In genomic region chr4:131145507-131145906, GRCm38 (mm10) we compare ENCODE assay signal across 14 mouse cellular contexts.
A peak's percentile ranks its signal among the peaks of the same experiment; 100 is the strongest.
DNase-seq lines count a peak whose midpoint lies in the region; ATAC-seq and TF ChIP-seq lines count a peak whose summit lies in the region.
"Had no signal": no experiment of that assay in that cellular context is flagged by ENCODE, and none has a peak within 500 bp of the region (broad histone marks: within the 10 kb centered on the region; RNA-seq: fewer than 3 reads in every experiment).

No protein-coding gene starts in this region.

- TF ChIP-seq POLR2A in bone marrow macrophage, adult 2 months (IDR thresholded peaks at IDR 0.05; ENCODE audit: borderline replicate concordance, low read depth, low read length), result no peak

- no peak for TF ChIP-seq EP300 in liver, postnatal 0 days (IDR thresholded peaks at IDR 0.05; ENCODE audit: low read depth)

- H3K4me3 ChIP-seq in gastrocnemius, adult 2 months, result no peak overlapping the region
- H3K4me3 ChIP-seq in liver, postnatal 0 days (ENCODE audit: low read depth, low read length), result no peak overlapping the region
- no peak overlapping the region for H3K4me3 ChIP-seq in liver, embryonic 11.5 days (ENCODE audit: low read depth, low read length)
- no peak overlapping the region for H3K4me3 ChIP-seq in bone marrow macrophage, adult 2 months (ENCODE audit: insufficient read depth, low read length)
- H3K4me3 ChIP-seq: embryonic facial prominence, embryonic 12.5 days; forebrain, embryonic 13.5 days; heart, embryonic 15.5 days had no signal

- no peak overlapping the region for H3K4me2 ChIP-seq in liver, postnatal 0 days (ENCODE audit: low read depth, low read length)
- H3K4me2 ChIP-seq in liver, embryonic 11.5 days, result no peak overlapping the region
- H3K4me2 ChIP-seq: embryonic facial prominence, embryonic 12.5 days; forebrain, embryonic 13.5 days; heart, embryonic 15.5 days had no signal

- no peak for DNase-seq in gastrocnemius, adult 2 months
- no peak for DNase-seq in gastrocnemius, postnatal 14 days
- no peak for DNase-seq in liver, postnatal 0 days
- no peak for DNase-seq in liver, embryonic 11.5 days (ENCODE audit: low spot score)
- peak; percentile 23 to 32 for DNase-seq in B cell, adult 2 months
- DNase-seq in right cerebral cortex, postnatal 36 days (ENCODE audit: low spot score in 2 of 2), result no peak
- DNase-seq in left cerebral cortex, adult 9 months (ENCODE audit: low spot score in 2 of 2), result no peak
- DNase-seq: cerebellum, postnatal 14 days; gastrocnemius, postnatal 10 days; lung, postnatal 14 days had no signal

- no peak for ATAC-seq in liver, postnatal 0 days
- no peak for ATAC-seq in liver, embryonic 11.5 days (replicated peaks; ENCODE audit: low FRiP score)
- ATAC-seq: forebrain, embryonic 13.5 days had no signal

- no peaks in the 10 kb centered on the region for H3K4me1 ChIP-seq in liver, postnatal 0 days (ENCODE audit: insufficient read depth)
- H3K4me1 ChIP-seq in liver, embryonic 11.5 days (replicated peaks; ENCODE audit: control insufficient read depth, insufficient read depth, low read length), result no peaks in the 10 kb centered on the region
- no peaks in the 10 kb centered on the region for H3K4me1 ChIP-seq in bone marrow macrophage, adult 2 months (ENCODE audit: control insufficient read depth, insufficient read depth, low read length)
- H3K4me1 ChIP-seq: embryonic facial prominence, embryonic 12.5 days; heart, embryonic 15.5 days had no signal

- H3K36me3 ChIP-seq in liver, postnatal 0 days (replicated peaks; ENCODE audit: insufficient read depth, low read length), result no peaks in the 10 kb centered on the region
- no peaks in the 10 kb centered on the region for H3K36me3 ChIP-seq in liver, embryonic 11.5 days (ENCODE audit: control insufficient read depth, insufficient read depth, low read length)
- H3K36me3 ChIP-seq: embryonic facial prominence, embryonic 12.5 days; heart, embryonic 15.5 days had no signal

- no peak overlapping the region for H3K9ac ChIP-seq in liver, postnatal 0 days (replicated peaks)
- no peak overlapping the region for H3K9ac ChIP-seq in liver, embryonic 11.5 days (ENCODE audit: low read depth, low read length)
- H3K9ac ChIP-seq: embryonic facial prominence, embryonic 12.5 days; forebrain, embryonic 13.5 days; heart, embryonic 15.5 days had no signal

- TF ChIP-seq CTCF in gastrocnemius, adult 2 months (IDR thresholded peaks at IDR 0.05), result peak; percentile 41
- peak; percentile 65 for TF ChIP-seq CTCF in liver, postnatal 0 days (IDR thresholded peaks at IDR 0.05; ENCODE audit: low read depth)
- TF ChIP-seq CTCF in bone marrow macrophage, adult 2 months (IDR thresholded peaks at IDR 0.05; ENCODE audit: low read depth, low read length), result peak; percentile 51

- no peaks in the 10 kb centered on the region for H3K27me3 ChIP-seq in liver, postnatal 0 days (ENCODE audit: insufficient read depth, low read length)
- no peaks in the 10 kb centered on the region for H3K27me3 ChIP-seq in liver, embryonic 11.5 days (replicated peaks; ENCODE audit: control insufficient read depth, insufficient read depth, low read length)
- H3K27me3 ChIP-seq: embryonic facial prominence, embryonic 12.5 days; forebrain, embryonic 13.5 days had no signal

- WGBS in liver, postnatal 0 days (ENCODE audit: insufficient replicate concordance), result 59% methylated on average over 1 of the region's 1 CpGs
- WGBS in liver, embryonic 11.5 days, result 37% methylated on average over 1 of the region's 1 CpGs

- intact Hi-C loops in gastrocnemius, adult 2 months (cut with DNase I), result no loop called here
- intact Hi-C loops in gastrocnemius, postnatal 14 days (cut with DNase I; ENCODE audit: low total_unique reads), result no loop called here

- no peaks in the 10 kb centered on the region for H3K9me3 ChIP-seq in liver, postnatal 0 days (ENCODE audit: low read length)
- no peaks in the 10 kb centered on the region for H3K9me3 ChIP-seq in liver, embryonic 11.5 days (ENCODE audit: control insufficient read depth, low read length)
- H3K9me3 ChIP-seq: forebrain, embryonic 13.5 days had no signal

- no peak overlapping the region for H3K27ac ChIP-seq in gastrocnemius, adult 2 months
- no peak overlapping the region for H3K27ac ChIP-seq in liver, postnatal 0 days (ENCODE audit: low read depth)
- no peak overlapping the region for H3K27ac ChIP-seq in liver, embryonic 11.5 days (ENCODE audit: low read depth, low read length)
- H3K27ac ChIP-seq in bone marrow macrophage, adult 2 months (ENCODE audit: insufficient read depth, low read depth, low read length), result no peak overlapping the region
- H3K27ac ChIP-seq: embryonic facial prominence, embryonic 12.5 days; forebrain, embryonic 13.5 days; heart, embryonic 15.5 days had no signal

Comparison
In these comparisons a context has a peak if more than half of its experiments do, and no peak if none do; other contexts are left out.
1. DNase-seq: peak in B cell, adult 2 months (2 of 2); none in gastrocnemius, adult 2 months (single experiment), gastrocnemius, postnatal 14 days (single experiment), liver, postnatal 0 days (single experiment), liver, embryonic 11.5 days (single experiment), right cerebral cortex, postnatal 36 days (0 of 2) and left cerebral cortex, adult 9 months (0 of 2).
2. Peak in every context shown above with its lines, with median percentiles within 50 percentile points of each other: CTCF ChIP-seq.